ENCODE assay signal across 11 mouse cellular contexts in genomic region chr9:51961190-51961909, GRCm38 (mm10). TPM values are rescaled to one million over a fixed set of nuclear protein-coding genes. Genes with fewer than 3 reads are reported as not detected.
DNase-seq lines count a peak whose midpoint lies in the region; ATAC-seq and TF ChIP-seq lines count a peak whose summit lies in the region.
"Had no signal": no experiment of that assay in that cellular context is flagged by ENCODE, and none has a peak within 500 bp of the region (broad histone marks: within the 10 kb centered on the region; RNA-seq: fewer than 3 reads in every experiment).

No protein-coding gene starts in this region.

- no peak overlapping the region for H3K4me3 ChIP-seq in hindbrain, embryonic 15.5 days
- no peak overlapping the region for H3K4me3 ChIP-seq in hindbrain, embryonic 12.5 days
- H3K4me3 ChIP-seq in thymus, adult 2 months (ENCODE audit: control insufficient read depth, insufficient read depth, low read length): no peak overlapping the region
- H3K4me3 ChIP-seq: liver, embryonic 15.5 days had no signal

- intact Hi-C loops in left cerebral cortex, postnatal 36 days (cut with DNase I): no loop called here

- peak; percentile 50 for DNase-seq in adrenal gland, adult 2 months
- no peak for DNase-seq in adrenal gland, postnatal 25 days
- peak; percentile 42 for DNase-seq in thymus, postnatal 14 days
- DNase-seq in thymus, adult 2 months: no peak
- no peak for DNase-seq in left cerebral cortex, postnatal 36 days (ENCODE audit: low spot score in 2 of 2)
- DNase-seq: cerebellum, adult 9-11 months had no signal

- no peaks in the 10 kb centered on the region; the same call in 1 of the 2 replicates for H3K36me3 ChIP-seq in hindbrain, embryonic 15.5 days
- H3K36me3 ChIP-seq in hindbrain, embryonic 12.5 days: 0 out of 2 replicates have a peak, but pooled peaks cover 2% of the 10 kb centered on the region
- H3K36me3 ChIP-seq in thymus, adult 2 months (ENCODE audit: control insufficient read depth, insufficient read depth, low read length): no peaks in the 10 kb centered on the region
- H3K36me3 ChIP-seq: liver, embryonic 15.5 days had no signal

- peak overlapping the region; percentile 65 for H3K4me2 ChIP-seq in hindbrain, embryonic 15.5 days
- no peak overlapping the region for H3K4me2 ChIP-seq in hindbrain, embryonic 12.5 days (replicated peaks)

- no peak for TF ChIP-seq CTCF in thymus, adult 2 months (IDR thresholded peaks at IDR 0.05; ENCODE audit: borderline replicate concordance, control insufficient read depth, extremely low read depth, insufficient read depth, low read length, poor library complexity)

- no peak for ATAC-seq in hindbrain, embryonic 15.5 days (ENCODE audit: low FRiP score, low read depth)
- ATAC-seq in hindbrain, embryonic 12.5 days (ENCODE audit: low FRiP score): no peak
- no peak for ATAC-seq in erythroblast, adult 5-6 weeks (replicated peaks; ENCODE audit: low FRiP score, poor library complexity, severe bottlenecking)

- no peaks in the 10 kb centered on the region for H3K9me3 ChIP-seq in hindbrain, embryonic 15.5 days
- no peaks in the 10 kb centered on the region for H3K9me3 ChIP-seq in hindbrain, embryonic 12.5 days (replicated peaks)
- H3K9me3 ChIP-seq: liver, embryonic 15.5 days had no signal

- no peak overlapping the region for H3K27ac ChIP-seq in hindbrain, embryonic 15.5 days (replicated peaks)
- H3K27ac ChIP-seq in hindbrain, embryonic 12.5 days: no peak overlapping the region
- H3K27ac ChIP-seq in thymus, adult 2 months (ENCODE audit: control insufficient read depth, insufficient read depth, low read length): no peak overlapping the region
- H3K27ac ChIP-seq: layer of hippocampus, adult 2 months; liver, embryonic 15.5 days had no signal

- TF ChIP-seq POLR2A in thymus, adult 2 months (IDR thresholded peaks at IDR 0.05; ENCODE audit: control insufficient read depth, extremely low read depth, insufficient read depth, low read length, poor library complexity): no peak

- no peak overlapping the region for H3K9ac ChIP-seq in hindbrain, embryonic 15.5 days
- no peak overlapping the region for H3K9ac ChIP-seq in hindbrain, embryonic 12.5 days
- H3K9ac ChIP-seq: liver, embryonic 15.5 days had no signal

- H3K27me3 ChIP-seq in hindbrain, embryonic 15.5 days: no peaks in the 10 kb centered on the region
- H3K27me3 ChIP-seq in hindbrain, embryonic 12.5 days: no peaks in the 10 kb centered on the region
- H3K27me3 ChIP-seq in thymus, adult 2 months (ENCODE audit: control insufficient read depth, insufficient read depth, low read length): no peaks in the 10 kb centered on the region; the same call in 1 of the 2 replicates

- H3K4me1 ChIP-seq in hindbrain, embryonic 15.5 days (replicated peaks): peaks cover 29% of the 10 kb centered on the region
- peaks cover 16% of the 10 kb centered on the region for H3K4me1 ChIP-seq in hindbrain, embryonic 12.5 days
- H3K4me1 ChIP-seq in thymus, adult 2 months (replicated peaks; ENCODE audit: control insufficient read depth, insufficient read depth, low read length): no peaks in the 10 kb centered on the region

- 49% methylated on average over 6 of the region's 6 CpGs for WGBS in hindbrain, embryonic 15.5 days
- WGBS in hindbrain, embryonic 12.5 days: 61% methylated on average over 6 of the region's 6 CpGs
- WGBS in thymus, adult 2 months: 74% methylated on average over 6 of the region's 6 CpGs

RNA-seq across cellular contexts. Expression of gene Fdx1, which starts 2.0 kb away (rescaled TPM):
- 1,000 to 10,000 TPM; 1,986 to 2,305 TPM for total RNA-seq in adrenal gland, adult 2 months (2021)
- 10,930 and 16,655 TPM in 2 replicates for polyA plus RNA-seq in adrenal gland, adult 2 months (2012; rRNA removed)
- total RNA-seq in adrenal gland, postnatal 25 days (2021): 1,622 and 2,124 TPM in 2 replicates
- polyA plus RNA-seq in hindbrain, embryonic 15.5 days (2015; fragmentation: Nextera tagmentation; extraction: Ambion mirVana): 38.9 and 42.5 TPM in 2 replicates
- 50.0 and 52.6 TPM in 2 replicates for polyA plus RNA-seq in hindbrain, embryonic 12.5 days (2016; fragmentation: Nextera tagmentation; extraction: Ambion mirVana)
- 30.5 and 33.9 TPM in 2 replicates for polyA plus RNA-seq in thymus, adult 2 months (2012; rRNA removed)
- 2.3 TPM in 1 of 2 replicates, not detected in the other for total RNA-seq in erythroblast, adult 5-6 weeks (2015; ENCODE audit: low replicate concordance)
- 1.1 and 1.7 TPM in 2 replicates for total RNA-seq in erythroblast, adult 5-6 weeks (2017; ENCODE audit: low replicate concordance)
- total RNA-seq in left cerebral cortex, postnatal 36 days (2021): 10 to 100 TPM; 19.8 to 19.9 TPM

Comparison
In these comparisons a context has a peak if more than half of its experiments do, and no peak if none do; other contexts are left out.
1. DNase-seq: peak in adrenal gland, adult 2 months (single experiment) and thymus, postnatal 14 days (single experiment); none in adrenal gland, postnatal 25 days (single experiment), thymus, adult 2 months (single experiment) and left cerebral cortex, postnatal 36 days (0 of 2).
2. RNA of gene Fdx1, which starts 2.0 kb away (total RNA-seq): 1,986 to 2,305 TPM in adrenal gland, adult 2 months and 1,622 to 2,124 TPM in adrenal gland, postnatal 25 days; 19.8 to 19.9 TPM in left cerebral cortex, postnatal 36 days and 1.1 to 2.3 TPM in erythroblast, adult 5-6 weeks; every median in the first group is over 10 times any median in the second.